Mouse (Mus musculus): ENCODE results near the gene Arpc1a. TPM values are rescaled to one million over a fixed set of nuclear protein-coding genes. Genes with fewer than 3 reads are reported as not detected.

Arpc1a gene
- polyA plus RNA-seq, 1 experiment from 2014 or later = 209 TPM

GRCm38 (mm10) chr5:145152690-145153089 is 69.1 kb downstream of the Arpc1a start:
- Histone ChIP-seq H3K27me3 (no peaks in the 10 kb centered on the region), H3K27ac (no peak overlapping the region), H3K4me3 (no peak overlapping the region), H3K9ac (no peak overlapping the region), H3K36me3 (ENCODE audit: poor library complexity, severe bottlenecking) (peaks cover 94% of the 10 kb centered on the region), H3K4me1 (no peaks in the 10 kb centered on the region), H3K9me3 (replicated peaks) (no peaks in the 10 kb centered on the region), H3K4me2 (no peak overlapping the region)
- WGBS = 95% methylated on average over 5 of the region's 5 CpGs
- no peak for ATAC-seq

Other genes starting within 250 kb of the Arpc1a start
- 16.8 and 18.1 TPM in 2 replicates for gene Smurf1, start 118.0 kb upstream of the Arpc1a start, polyA plus RNA-seq (2015; fragmentation: Nextera tagmentation; extraction: Ambion mirVana)
- not detected in 2 replicates for gene Gm4871, start 51.1 kb upstream of the Arpc1a start, polyA plus RNA-seq (2015; fragmentation: Nextera tagmentation; extraction: Ambion mirVana)
- gene 1700018F24Rik, start 40.8 kb upstream of the Arpc1a start, polyA plus RNA-seq (2015; fragmentation: Nextera tagmentation; extraction: Ambion mirVana) = not detected in 2 replicates
- gene Kpna7, start 200 bp downstream of the Arpc1a start, polyA plus RNA-seq (2015; fragmentation: Nextera tagmentation; extraction: Ambion mirVana) = not detected in 2 replicates
- 55.9 and 58.1 TPM in 2 replicates for gene Arpc1b, start 30.4 kb downstream of the Arpc1a start, polyA plus RNA-seq (2015; fragmentation: Nextera tagmentation; extraction: Ambion mirVana)
- 139 and 157 TPM in 2 replicates for gene Pdap1, start 56.4 kb downstream of the Arpc1a start, polyA plus RNA-seq (2015; fragmentation: Nextera tagmentation; extraction: Ambion mirVana)
- 247 and 259 TPM in 2 replicates for gene Bud31, start 56.5 kb downstream of the Arpc1a start, polyA plus RNA-seq (2015; fragmentation: Nextera tagmentation; extraction: Ambion mirVana)
- 20.0 and 21.6 TPM in 2 replicates for gene Ptcd1, start 83.3 kb downstream of the Arpc1a start, polyA plus RNA-seq (2015; fragmentation: Nextera tagmentation; extraction: Ambion mirVana)
- gene Cpsf4, start 83.4 kb downstream of the Arpc1a start, polyA plus RNA-seq (2015; fragmentation: Nextera tagmentation; extraction: Ambion mirVana) = 64.0 and 69.6 TPM in 2 replicates
- 672 and 745 TPM in 2 replicates for gene Atp5j2, start 108.2 kb downstream of the Arpc1a start, polyA plus RNA-seq (2015; fragmentation: Nextera tagmentation; extraction: Ambion mirVana)
- 11.9 and 13.1 TPM in 2 replicates for gene Zkscan14, start 118.0 kb downstream of the Arpc1a start, polyA plus RNA-seq (2015; fragmentation: Nextera tagmentation; extraction: Ambion mirVana)
- 16.6 and 18.0 TPM in 2 replicates for gene Zkscan5, start 120.7 kb downstream of the Arpc1a start, polyA plus RNA-seq (2015; fragmentation: Nextera tagmentation; extraction: Ambion mirVana)
- gene Zfp655, start 147.9 kb downstream of the Arpc1a start, polyA plus RNA-seq (2015; fragmentation: Nextera tagmentation; extraction: Ambion mirVana) = 38.2 and 39.5 TPM in 2 replicates
- gene Zscan25, start 196.7 kb downstream of the Arpc1a start, polyA plus RNA-seq (2015; fragmentation: Nextera tagmentation; extraction: Ambion mirVana) = 0.44 and 0.83 TPM in 2 replicates

Measured in forebrain, embryonic 13.5 days (tissue).